Mouse (Mus musculus) ovary, adult 18-20 months (tissue): ENCODE measurements around the gene Ttc39b.

ENCODE experiments used
- DNase-seq: peaks from one replicate; pipeline ENCODE4 v3.0.0; 2022; ENCODE audit warnings: low spot score, mixed read lengths

Gene Ttc39b

DNA sequence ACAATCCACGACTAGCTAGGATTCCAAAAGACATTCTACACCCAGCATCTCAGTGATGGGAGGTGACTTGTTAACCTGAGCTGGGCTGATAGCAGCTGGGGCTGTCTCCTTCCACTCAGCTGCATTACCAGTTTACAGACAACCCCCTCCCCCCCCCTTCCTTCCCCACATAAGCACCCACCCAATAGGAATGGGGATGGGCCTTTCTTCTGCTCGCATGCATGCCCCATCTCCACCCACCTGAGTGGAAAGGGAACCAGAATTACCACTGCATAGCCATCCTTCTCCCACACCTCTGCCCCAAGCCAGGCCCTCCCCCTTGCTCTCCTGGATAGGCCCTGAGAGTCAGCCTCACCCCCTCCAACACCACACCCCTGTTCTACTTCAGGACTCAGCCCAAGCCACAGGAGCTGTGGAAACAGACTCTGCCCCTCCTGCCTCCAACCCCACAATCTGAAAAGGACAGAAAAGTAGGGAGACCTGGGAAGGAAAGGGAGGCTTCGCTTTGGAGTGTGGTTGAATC, 6.2 kb downstream of the Ttc39b start:
- DNase-seq: no peak

DNA sequence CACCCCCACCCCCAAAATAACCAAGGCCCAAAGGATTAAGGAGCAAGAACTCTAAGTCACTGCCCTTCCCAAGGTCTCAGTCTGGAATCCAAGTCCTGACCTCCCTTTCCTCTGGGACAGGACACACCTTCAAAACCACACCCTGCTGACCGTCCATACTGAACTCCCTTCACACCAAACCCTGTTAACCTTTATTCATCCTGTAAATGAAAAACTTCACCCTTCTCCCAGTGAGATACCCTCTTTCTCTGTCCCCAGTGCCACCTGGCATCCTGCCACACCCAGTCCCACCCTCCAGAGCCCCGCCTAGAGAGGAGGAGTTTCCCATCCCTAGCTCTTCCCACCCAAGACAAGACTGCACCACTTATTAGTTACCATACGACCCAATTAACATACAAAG, 7.3 kb downstream of the Ttc39b start:
- no peak for DNase-seq

DNA sequence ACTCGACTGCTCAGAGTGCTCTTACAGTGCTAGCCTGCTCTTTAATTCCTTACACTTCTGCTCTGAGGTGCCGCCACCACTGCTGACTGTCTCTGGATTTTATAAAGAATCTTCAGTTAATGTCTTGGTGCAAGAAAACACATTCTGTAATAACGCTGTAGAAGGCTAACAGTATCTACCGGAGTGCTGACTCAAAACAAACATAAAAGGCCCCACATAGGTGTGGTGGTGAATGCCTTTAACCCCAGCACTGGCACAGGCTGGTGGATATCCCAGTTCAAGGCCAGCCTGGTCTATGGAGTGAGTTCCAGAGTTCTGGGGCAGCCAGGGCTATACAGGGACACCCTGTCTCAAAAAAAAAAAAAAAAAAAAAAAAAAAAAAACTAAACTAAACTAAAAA, 8.1 kb downstream of the Ttc39b start:
- DNase-seq: no peak

DNA sequence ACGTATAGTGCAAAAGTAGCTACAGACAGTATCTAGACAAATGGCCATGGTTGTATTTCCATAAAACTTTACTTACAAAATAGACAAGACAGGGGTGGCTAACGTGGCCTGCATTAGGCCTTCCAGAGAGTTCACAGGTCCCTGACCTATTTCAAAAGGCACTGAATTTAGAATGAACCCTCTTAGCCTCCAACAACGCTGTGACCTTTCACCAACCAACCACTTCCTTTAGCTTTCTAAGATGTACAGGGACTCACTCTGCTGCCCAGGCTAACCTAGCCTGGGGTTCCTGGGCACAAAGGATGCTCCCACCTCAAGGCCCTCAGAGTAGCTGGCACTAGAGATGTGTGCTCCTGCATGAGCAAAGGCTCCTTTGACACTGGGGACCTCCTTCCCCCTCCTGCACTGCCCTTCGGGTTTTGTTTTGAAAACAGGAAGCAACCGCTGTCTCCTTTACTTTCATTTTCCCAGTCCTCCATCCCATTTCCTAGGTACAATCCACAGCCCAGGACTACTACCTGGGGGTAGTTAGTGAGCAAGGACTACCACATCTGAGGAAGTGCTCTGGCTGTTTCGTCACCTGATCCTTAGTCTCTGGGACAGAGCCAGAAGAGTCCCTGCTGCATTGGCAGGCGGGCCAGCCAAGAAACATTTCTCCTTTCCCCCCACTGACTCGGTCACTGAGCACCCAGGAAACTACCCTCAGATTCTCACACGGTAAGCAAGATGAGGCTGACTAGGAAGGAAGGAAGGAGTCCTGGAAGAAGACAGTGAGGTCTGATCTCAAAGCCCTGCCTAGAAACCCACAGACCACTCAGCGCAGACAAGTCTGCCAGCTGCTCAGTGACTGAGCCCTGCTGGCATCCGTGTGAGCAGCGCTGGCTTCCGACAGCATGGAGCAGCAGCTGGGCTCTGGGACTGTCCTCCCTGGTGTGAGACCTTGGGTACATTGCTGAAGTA, 8.9 kb downstream of the Ttc39b start:
- no peak for DNase-seq

DNA sequence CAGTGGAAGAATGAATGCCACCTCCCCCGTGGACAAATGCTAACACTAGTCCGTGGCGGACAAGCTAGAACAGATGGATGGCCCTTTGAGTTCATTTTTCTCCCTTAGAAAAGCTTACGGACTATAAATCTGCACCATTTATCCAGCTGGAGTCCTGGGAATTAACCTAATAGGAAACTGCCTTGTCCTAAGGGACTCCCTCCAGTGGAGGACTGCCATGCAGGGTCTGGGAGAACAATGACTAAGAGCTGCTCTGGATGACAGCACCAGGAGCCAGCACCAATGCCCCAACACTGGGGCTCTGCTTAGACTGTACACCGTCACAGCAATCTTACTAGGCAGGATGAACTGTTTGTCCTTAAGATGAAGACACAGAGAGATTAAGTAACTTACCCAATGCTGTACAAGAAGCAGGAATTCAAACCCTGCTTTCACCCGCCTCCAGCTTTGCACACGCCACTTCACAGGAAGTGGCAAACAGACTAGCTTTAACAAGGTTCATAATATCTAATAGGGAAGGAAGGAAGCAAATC, 9.7 kb downstream of the Ttc39b start:
- no peak for DNase-seq

GRCm38 (mm10) chr4:83312336-83312735, 11.7 kb downstream of the Ttc39b start:
- DNase-seq: no peak

GRCm38 (mm10) chr4:83311481-83311880, 12.6 kb downstream of the Ttc39b start:
- no peak for DNase-seq

DNA sequence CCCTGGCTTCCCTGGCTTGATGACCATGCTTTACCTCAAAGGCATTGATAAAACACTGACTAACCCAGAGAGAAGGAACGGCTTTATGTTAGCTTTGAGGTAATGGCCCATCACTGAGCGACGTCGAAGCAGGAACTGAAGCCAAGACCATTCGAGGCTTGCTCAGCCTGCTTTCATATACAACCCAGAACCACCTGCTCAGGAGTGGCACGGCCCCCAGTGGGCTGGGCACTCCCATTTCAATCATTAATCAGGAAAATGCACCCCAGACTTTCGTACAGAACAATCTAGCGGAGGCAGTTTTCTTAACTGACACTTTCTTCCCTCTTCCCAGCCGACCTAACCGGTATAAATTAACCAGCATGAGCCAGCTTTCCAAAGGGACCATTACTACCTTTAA, 13.1 kb downstream of the Ttc39b start:
- DNase-seq: no peak

DNA sequence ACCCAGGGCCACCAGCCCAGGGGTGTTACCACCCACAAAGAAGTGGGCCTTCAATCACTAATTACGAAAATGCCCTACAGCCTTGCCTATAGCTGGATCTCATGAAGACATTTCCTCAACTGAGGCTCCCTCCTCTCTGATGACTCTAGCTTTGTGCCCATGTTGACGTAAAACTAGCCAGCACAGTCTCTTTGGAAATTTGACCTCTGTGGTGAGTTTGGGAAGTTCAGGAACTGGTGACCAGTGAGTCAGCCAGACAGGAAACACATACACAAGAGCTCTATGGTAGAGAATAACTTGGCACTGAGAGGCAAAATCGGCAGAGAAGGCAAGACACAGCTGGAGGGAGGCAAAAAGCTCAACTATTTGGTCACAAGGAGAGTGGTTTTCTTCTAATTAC, 15.1 kb downstream of the Ttc39b start:
- DNase-seq: no peak

GRCm38 (mm10) chr4:83307686-83308469, 16.2 kb downstream of the Ttc39b start:
- DNase-seq: no peak

DNA sequence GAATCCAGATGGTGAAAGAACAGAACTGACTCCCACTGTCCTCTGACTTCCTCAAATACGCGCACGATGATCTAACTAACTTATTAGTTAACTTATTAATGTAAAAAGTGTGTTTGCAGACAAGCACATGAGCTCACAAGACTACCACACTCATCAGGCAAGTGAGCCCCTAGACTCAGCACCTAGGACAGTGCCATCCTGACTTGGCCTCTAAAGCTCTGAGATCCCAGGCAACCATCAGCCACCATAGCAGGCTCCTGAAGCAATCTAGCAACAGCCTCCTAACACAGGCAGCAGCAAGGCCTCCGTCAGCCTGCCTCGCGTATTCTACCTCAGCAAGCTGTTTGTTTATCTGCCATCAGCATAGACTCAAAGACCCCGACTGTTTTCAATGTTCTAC, 17.2 kb downstream of the Ttc39b start:
- DNase-seq: no peak

DNA sequence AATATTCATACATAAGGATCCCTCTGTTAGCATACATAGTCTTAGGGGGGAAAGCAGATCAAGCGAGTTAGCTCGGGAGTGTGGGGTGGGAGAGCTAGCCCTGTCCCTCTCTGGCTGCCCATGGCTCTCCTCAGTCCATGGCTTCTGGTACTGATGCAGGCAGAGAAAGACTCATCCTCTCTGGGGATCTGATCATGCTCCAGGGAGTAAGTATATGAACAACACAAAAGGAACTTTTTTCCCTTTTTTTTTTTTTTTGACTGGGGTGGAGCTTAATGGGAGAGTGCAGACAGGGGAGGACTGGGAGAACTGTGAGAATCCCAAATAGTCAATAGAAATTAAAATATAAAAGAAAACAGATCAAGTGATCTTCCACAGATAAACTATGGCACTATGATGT, 19.0 kb downstream of the Ttc39b start:
- no peak for DNase-seq

- peak; percentile 73 for DNase-seq
Observed at GRCm38 (mm10) chr4:83302887-83303827, 20.9 kb downstream of the Ttc39b start.

DNA sequence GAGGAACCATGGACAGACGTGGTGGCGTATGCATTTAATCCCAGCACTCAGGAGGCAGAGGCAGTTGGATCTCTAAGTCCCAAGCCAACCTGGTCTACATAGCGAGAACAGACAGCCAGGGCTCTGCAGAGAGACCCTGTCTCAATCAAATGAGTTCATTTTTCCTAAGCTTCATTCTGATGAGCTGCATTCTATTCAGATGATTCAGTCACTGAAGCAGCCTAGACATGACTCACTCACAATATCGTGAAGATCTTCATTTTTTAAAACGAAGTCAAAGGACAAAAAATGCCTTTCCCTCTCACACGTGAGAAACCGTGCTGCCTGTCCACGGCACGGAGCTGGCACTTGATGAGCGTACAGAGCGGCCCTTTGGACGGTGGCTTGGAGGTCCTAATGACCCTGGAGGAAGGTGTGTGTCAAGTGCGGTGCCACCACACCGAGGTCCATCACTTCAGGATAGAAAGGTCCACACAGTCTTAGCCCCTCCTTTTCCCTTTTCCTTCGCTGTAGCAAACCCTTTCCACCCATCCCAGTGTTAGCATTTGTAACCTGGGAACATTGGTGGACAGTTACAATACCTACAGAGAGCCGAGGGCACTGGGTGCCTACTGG, 21.8 kb downstream of the Ttc39b start:
- no peak for DNase-seq

- DNase-seq: no peak
Observed at GRCm38 (mm10) chr4:83301713-83302112, 22.3 kb downstream of the Ttc39b start.

GRCm38 (mm10) chr4:83284768-83285350, 39.2 kb downstream of the Ttc39b start:
- no peak for DNase-seq

GRCm38 (mm10) chr4:83283973-83284767, 39.9 kb downstream of the Ttc39b start:
- no peak for DNase-seq

GRCm38 (mm10) chr4:83282424-83282823, 41.6 kb downstream of the Ttc39b start:
- no peak for DNase-seq

- DNase-seq: no peak
Observed at GRCm38 (mm10) chr4:83279236-83279635, 44.8 kb downstream of the Ttc39b start.

GRCm38 (mm10) chr4:83274241-83274640, 49.8 kb downstream of the Ttc39b start:
- no peak for DNase-seq
